Mouse (Mus musculus): ENCODE measurements around the gene Cacna2d3.
A peak's percentile ranks its signal among the peaks of the same experiment; 100 is the strongest.

The Cacna2d3 gene

GRCm38 (mm10) chr14:29382786-29383185 lies 338.9 kb downstream of the Cacna2d3 start:
- no peak for DNase-seq

GRCm38 (mm10) chr14:29366911-29367310 lies 354.8 kb downstream of the Cacna2d3 start:
- DNase-seq, result no peak

GRCm38 (mm10) chr14:29362448-29362847 lies 359.2 kb downstream of the Cacna2d3 start:
- no peak for DNase-seq

- no peak for DNase-seq
These were observed 371.0 kb downstream of the Cacna2d3 start for GRCm38 (mm10) chr14:29350627-29351026.

GRCm38 (mm10) chr14:29341581-29341980 lies 380.1 kb downstream of the Cacna2d3 start:
- DNase-seq, result no peak

- no peak for DNase-seq
These were observed 380.9 kb downstream of the Cacna2d3 start for GRCm38 (mm10) chr14:29340728-29341127.

GRCm38 (mm10) chr14:29334897-29335296 lies 386.8 kb downstream of the Cacna2d3 start:
- no peak for DNase-seq

- no peak for DNase-seq
These were observed 387.4 kb downstream of the Cacna2d3 start for GRCm38 (mm10) chr14:29334216-29334615.

- DNase-seq, result no peak
These were observed 397.3 kb downstream of the Cacna2d3 start for GRCm38 (mm10) chr14:29324430-29324782.

- DNase-seq, result no peak
These were observed 397.8 kb downstream of the Cacna2d3 start for GRCm38 (mm10) chr14:29323718-29324429.

- DNase-seq, result no peak
These were observed 408.2 kb downstream of the Cacna2d3 start for GRCm38 (mm10) chr14:29313431-29313830.

GRCm38 (mm10) chr14:29305623-29306022 lies 416.0 kb downstream of the Cacna2d3 start:
- DNase-seq, result no peak

GRCm38 (mm10) chr14:29296185-29296754 lies 425.4 kb downstream of the Cacna2d3 start:
- no peak for DNase-seq

GRCm38 (mm10) chr14:29278901-29279300 lies 442.8 kb downstream of the Cacna2d3 start:
- DNase-seq, result no peak

GRCm38 (mm10) chr14:29278401-29278800 lies 443.3 kb downstream of the Cacna2d3 start:
- DNase-seq, result no peak

GRCm38 (mm10) chr14:29277701-29278100 lies 444.0 kb downstream of the Cacna2d3 start:
- DNase-seq, result no peak

GRCm38 (mm10) chr14:29273890-29274289 lies 447.8 kb downstream of the Cacna2d3 start:
- DNase-seq, result no peak

- DNase-seq, result no peak
These were observed 451.1 kb downstream of the Cacna2d3 start for GRCm38 (mm10) chr14:29270541-29270940.

GRCm38 (mm10) chr14:29269816-29270215 lies 451.8 kb downstream of the Cacna2d3 start:
- peak; percentile 13 for DNase-seq

GRCm38 (mm10) chr14:29268609-29269008 lies 453.1 kb downstream of the Cacna2d3 start:
- DNase-seq, result peak; percentile 61

GRCm38 (mm10) chr14:29267233-29267874 lies 454.3 kb downstream of the Cacna2d3 start:
- peak; percentile 71 for DNase-seq

GRCm38 (mm10) chr14:29260621-29261020 lies 461.0 kb downstream of the Cacna2d3 start:
- no peak for DNase-seq

GRCm38 (mm10) chr14:29243516-29243915 lies 478.1 kb downstream of the Cacna2d3 start:
- DNase-seq, result no peak

GRCm38 (mm10) chr14:29238446-29238845 lies 483.2 kb downstream of the Cacna2d3 start:
- DNase-seq, result no peak
